Mouse (Mus musculus) adrenal gland, postnatal 4 days (tissue): ENCODE results near the gene Bbox1. TPM values are rescaled to one million over a fixed set of nuclear protein-coding genes. Genes with fewer than 3 reads are reported as not detected.

Source experiments
- DNase-seq, 2 experiments: peaks; one replicate each; pipeline ENCODE4 v3.0.0; 2021 to 2022; ENCODE audit warnings: low spot score in 2 of 2, mixed read lengths in 2 of 2
- total RNA-seq, 2 experiments: library from RNA; stranded (reverse); gene quantifications; 2 replicates each; pipeline ENCODE4 v1.2.3; 2021

The Bbox1 gene
- total RNA-seq, 2 experiments from 2014 or later = 0.39 to 2.0 TPM

GRCm38 (mm10) chr2:110275424-110275823, 38.9 kb downstream of the Bbox1 start:
- no peak for DNase-seq

DNA sequence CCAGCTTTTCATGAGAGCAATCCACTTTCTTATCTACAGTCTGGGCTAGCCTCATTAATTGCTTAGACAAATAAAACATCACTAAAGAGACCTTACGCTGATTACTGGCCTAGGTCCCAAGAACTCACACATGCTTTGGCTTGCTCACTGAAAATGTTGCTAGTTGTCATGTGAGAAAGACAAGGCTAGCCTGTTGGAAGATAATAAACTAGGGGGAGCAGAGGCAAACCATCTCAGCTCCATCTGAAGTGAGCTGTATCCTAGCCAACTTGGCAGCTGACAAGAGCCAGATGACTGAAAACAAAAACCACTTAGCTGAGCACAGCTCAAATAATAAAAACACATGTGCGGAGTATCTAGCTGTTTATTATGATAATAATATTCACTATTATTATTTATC, 40.2 kb downstream of the Bbox1 start:
- no peak for DNase-seq

GRCm38 (mm10) chr2:110269281-110269680, 45.1 kb downstream of the Bbox1 start:
- DNase-seq = peak in 1 of 2 experiments; percentile 3

DNA sequence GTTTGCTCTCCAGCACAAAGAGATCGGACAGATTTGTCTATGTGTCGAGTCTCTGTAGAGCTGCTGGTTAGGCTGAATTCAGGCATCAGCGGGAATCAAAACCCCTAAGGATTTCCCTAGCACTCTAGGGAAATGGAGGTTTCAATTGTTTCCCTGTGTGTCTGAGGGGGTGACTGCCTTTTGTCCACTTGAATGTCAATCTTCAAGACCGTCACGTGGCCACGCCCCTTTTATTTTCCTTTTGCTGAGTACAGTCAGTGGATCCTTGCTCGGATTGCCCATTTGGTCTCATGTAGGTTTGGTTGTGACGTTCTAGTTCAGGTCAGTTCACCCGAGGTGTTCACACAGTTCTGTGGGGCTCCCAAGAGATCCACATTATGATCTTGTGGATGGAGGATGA, 82.1 kb downstream of the Bbox1 start:
- DNase-seq = no peak

DNA sequence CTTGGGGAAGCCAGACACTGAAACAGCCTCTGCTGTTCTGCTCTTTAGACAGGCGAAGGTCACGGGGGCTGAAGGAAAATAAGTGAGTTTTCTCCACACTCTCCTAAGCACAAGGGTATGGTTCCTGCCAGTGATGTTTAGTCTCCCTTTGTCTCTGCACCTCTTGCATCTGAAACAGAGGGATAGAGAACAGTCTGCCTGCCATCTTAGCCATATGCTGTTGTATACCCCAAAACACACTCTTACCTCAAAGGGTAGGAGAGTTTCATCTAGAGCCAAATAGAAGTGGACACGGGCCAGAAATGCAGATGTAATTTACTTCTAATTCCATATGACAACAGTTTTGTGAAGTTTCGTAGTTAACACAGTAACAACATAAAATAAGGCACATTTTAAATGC, 83.6 kb downstream of the Bbox1 start:
- DNase-seq = no peak

GRCm38 (mm10) chr2:110229143-110230087, 84.9 kb downstream of the Bbox1 start:
- DNase-seq = no peak

DNA sequence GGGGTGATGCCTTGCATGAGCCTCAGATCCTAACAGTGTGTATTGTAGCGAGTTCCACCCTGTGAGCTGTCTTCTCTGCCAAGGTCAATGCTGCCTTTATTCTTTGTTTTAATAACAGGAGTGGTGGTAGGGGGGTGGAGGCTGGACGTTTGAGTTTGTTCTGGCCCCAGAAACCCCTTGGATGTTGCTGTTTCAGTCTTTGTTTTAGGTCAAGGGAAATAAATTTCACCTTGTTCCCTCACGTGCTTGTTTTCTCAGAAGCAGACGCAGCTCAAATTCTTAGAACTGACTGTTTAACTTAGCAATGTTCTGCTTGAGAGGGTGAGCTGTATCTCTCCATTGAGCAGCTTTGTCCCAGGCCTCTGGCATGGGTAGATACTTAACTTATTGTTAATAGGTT, 87.9 kb downstream of the Bbox1 start:
- DNase-seq = no peak

DNA sequence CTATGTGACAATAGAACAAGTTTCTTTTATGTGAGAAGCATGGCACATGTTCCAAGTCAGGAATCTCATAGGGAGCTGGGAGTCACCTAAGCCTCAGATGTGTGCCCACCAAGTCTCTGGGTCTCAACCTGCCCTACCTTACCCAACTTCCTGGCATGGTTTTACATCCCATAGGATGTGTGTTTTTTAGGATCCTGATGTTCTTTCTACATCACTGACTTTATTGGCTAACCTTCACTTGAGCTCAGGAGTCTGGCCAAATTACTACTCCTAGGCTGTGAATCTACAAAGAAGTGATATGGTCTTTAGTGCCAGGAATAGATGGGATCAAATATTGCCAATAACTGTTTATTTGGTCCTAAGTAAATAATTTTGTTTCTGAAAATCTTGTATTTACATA, 88.4 kb downstream of the Bbox1 start:
- no peak for DNase-seq

DNA sequence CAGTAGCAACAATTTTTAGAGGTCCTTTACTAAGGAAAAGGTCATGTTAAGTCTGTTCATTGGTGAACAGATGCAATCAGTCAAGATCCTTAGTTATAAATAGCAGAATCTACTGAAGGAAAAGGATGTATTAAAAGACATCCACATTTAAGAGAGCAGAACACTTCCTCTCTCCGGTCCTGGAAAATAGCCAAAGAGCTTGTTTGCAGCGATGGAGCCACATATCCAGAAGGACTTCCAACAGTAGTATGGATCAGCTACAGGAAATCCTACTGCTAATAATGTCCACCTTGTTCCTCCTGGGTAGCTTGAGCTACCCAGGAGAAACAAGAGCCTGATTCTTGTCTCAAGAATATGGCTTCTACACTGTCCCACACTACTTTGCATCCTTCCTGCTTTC, 91.6 kb downstream of the Bbox1 start:
- no peak for DNase-seq

- DNase-seq = no peak
Observed at GRCm38 (mm10) chr2:110220492-110220891, 93.9 kb downstream of the Bbox1 start.

GRCm38 (mm10) chr2:110215685-110216058, 98.7 kb downstream of the Bbox1 start:
- DNase-seq = no peak

DNA sequence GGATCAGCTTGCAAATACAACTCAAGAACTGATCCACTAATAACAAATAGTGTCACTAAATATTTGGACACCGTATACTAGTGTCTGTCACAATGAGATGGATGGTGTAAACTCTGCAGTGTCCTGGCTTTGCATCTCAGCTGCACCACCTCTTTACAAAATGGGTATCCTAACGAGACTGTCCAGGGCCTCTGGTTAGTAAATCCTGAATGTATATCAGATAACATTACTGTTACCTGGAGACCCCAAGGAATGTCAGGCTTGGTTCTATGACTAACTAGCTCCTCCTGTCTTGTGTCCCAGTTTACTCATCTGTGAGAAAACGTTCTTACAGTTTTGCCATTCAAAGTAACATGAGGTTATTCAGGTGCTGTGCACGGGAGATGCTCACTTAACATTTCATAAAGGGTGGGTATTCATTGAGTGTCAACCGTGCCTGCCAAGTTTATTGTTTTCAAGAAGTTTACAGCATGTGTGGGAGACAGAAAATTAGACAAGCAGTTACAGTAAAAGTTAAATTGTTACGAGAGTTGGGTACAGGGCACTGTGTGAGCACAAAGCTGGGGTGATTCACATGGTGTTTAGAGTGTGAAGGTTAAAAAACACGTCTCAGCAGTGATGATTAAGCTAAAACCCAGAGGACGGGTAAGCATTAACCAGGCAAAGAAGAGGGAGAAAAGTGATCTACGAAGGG, 99.2 kb downstream of the Bbox1 start:
- no peak for DNase-seq

DNA sequence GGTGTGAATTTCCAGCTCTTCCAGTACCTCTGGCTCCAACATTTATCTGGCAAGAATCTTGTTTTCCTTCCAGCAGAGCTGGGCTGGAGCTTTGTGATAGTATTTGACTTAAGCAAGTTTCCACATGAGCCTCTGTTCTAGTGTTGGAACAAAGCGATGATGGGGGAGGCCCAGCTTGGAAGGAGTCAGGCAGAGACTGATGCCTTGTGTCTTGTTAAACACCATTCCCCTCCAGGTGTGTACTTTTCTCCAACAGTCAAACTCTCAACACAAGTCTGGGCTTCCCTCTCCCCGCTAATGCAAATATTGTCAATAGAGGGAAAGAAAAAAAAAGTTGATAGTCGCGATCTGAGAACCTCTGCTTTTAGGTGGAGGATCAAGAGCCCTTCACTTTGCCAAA, 100.1 kb downstream of the Bbox1 start:
- DNase-seq = no peak

Other genes with a start within 250 kb of the Bbox1 start
- 1 to 10 TPM; 6.7 to 9.1 TPM for gene Fibin, start 48.6 kb upstream of the Bbox1 start, total RNA-seq